Mouse (Mus musculus) CH12.LX (cell line): Measurements from ENCODE around the gene Mgat5.

ENCODE experiments used
- CTCF ChIP-seq, 2 experiments: IDR thresholded peaks in 1 of 2; conservative IDR thresholded peaks in 1 of 2; 2 replicates each; pipeline ENCODE4 v1.5.1; 2011 to 2012; ENCODE audit warnings: low read depth in 2 of 2, low read length in 2 of 2, improper control_type of control experiment in 1 of 2, inconsistent platforms in 1 of 2, mild to moderate bottlenecking in 1 of 2, moderate library complexity in 1 of 2
- EP300 ChIP-seq: IDR thresholded peaks from 2 replicates; pipeline ENCODE4 v1.6.1; 2011; ENCODE audit warnings: low read length, improper control_type of control experiment
- JUND ChIP-seq: conservative IDR thresholded peaks from 2 replicates; pipeline ENCODE4 v1.6.1; 2011; ENCODE audit warnings: low read depth, low read length, improper control_type of control experiment
- KAT2A ChIP-seq: IDR thresholded peaks from 2 replicates; pipeline ENCODE4 v1.6.1; 2012; ENCODE audit warnings: low read length, improper control_type of control experiment, inconsistent platforms; ENCODE audit not compliant: insufficient replicate concordance
- MAX ChIP-seq: IDR thresholded peaks from 2 replicates; pipeline ENCODE4 v1.6.1; 2011; ENCODE audit warnings: low read length, improper control_type of control experiment
- RAD21 ChIP-seq: IDR thresholded peaks from 2 replicates; pipeline ENCODE4 v1.6.1; 2011; ENCODE audit warnings: low read depth, mild to moderate bottlenecking, low read length, improper control_type of control experiment, moderate library complexity
- UBTF ChIP-seq: IDR thresholded peaks from 2 replicates; pipeline ENCODE4 v1.6.1; 2012; ENCODE audit warnings: low read depth, mild to moderate bottlenecking, inconsistent platforms, low read length, improper control_type of control experiment, moderate library complexity

- no peak for TF ChIP-seq KAT2A
- no peak for TF ChIP-seq UBTF
- TF ChIP-seq MAX: no peak
- no peak for TF ChIP-seq RAD21
- no peak for TF ChIP-seq JUND
- TF ChIP-seq CTCF (conservative IDR thresholded peaks at IDR 0.05 in 1 of 2, IDR thresholded peaks at IDR 0.05 in 1 of 2; ENCODE audit: low read depth in 2 of 2, low read length in 2 of 2): no peak
- TF ChIP-seq EP300: no peak
Observed at GRCm38 (mm10) chr1:127221998-127222736, 17.4 kb downstream of the Mgat5 start.
